ENCODE assay signal across 8 mouse cellular contexts in genomic region chrX:160993749-160994539, GRCm38 (mm10). TPM values are rescaled to one million over a fixed set of nuclear protein-coding genes. Genes with fewer than 3 reads are reported as not detected.
DNase-seq lines count a peak whose midpoint lies in the region; ATAC-seq lines count a peak whose summit lies in the region.

No protein-coding gene starts in this region.

- peak; percentile 0; the same call in 1 of the 2 replicates for ATAC-seq in cerebellum, adult (ENCODE audit: insufficient number of reproducible peaks, low FRiP score, low TSS enrichment)
- peak; percentile 69 for ATAC-seq in forebrain, embryonic 14.5 days
- ATAC-seq in megakaryocyte progenitor cell, adult 5-6 weeks (replicated peaks; ENCODE audit: poor library complexity): peak; percentile 15

- peak overlapping the region; percentile 55 for H3K4me2 ChIP-seq in forebrain, embryonic 14.5 days (ENCODE audit: low read length)

- H3K9ac ChIP-seq in forebrain, embryonic 14.5 days (ENCODE audit: low read length): peak overlapping the region; percentile 70

- peaks cover 2% of the 10 kb centered on the region; the same call in 1 of the 2 replicates for H3K4me1 ChIP-seq in forebrain, embryonic 14.5 days (ENCODE audit: control insufficient read depth, insufficient read depth, low read length)

- DNase-seq in cerebellum, adult 11 months: no peak
- DNase-seq in right cerebral cortex, postnatal 14 days: peak; percentile 16
- no peak for DNase-seq in right cerebral cortex, postnatal 25 days
- DNase-seq in forebrain, embryonic 14.5 days (ENCODE audit: low spot score): peak; percentile 8
- DNase-seq in kidney, postnatal 25 days: peak; percentile 8 to 43
- DNase-seq in thymus, postnatal 4 days: peak; percentile 54

- no peaks in the 10 kb centered on the region for H3K9me3 ChIP-seq in forebrain, embryonic 14.5 days (replicated peaks; ENCODE audit: control insufficient read depth, low read length)

- peak overlapping the region; percentile 56 for H3K4me3 ChIP-seq in forebrain, embryonic 14.5 days (ENCODE audit: low read depth, low read length)

- no peaks in the 10 kb centered on the region for H3K36me3 ChIP-seq in forebrain, embryonic 14.5 days (ENCODE audit: control insufficient read depth, insufficient read depth, low read length)

- WGBS in forebrain, embryonic 14.5 days: 38% methylated on average over 36 of the region's 39 CpGs

- peak overlapping the region; percentile 84 for H3K27ac ChIP-seq in forebrain, embryonic 14.5 days (ENCODE audit: low read depth, low read length)

- no peaks in the 10 kb centered on the region for H3K27me3 ChIP-seq in forebrain, embryonic 14.5 days (replicated peaks; ENCODE audit: control insufficient read depth, insufficient read depth, low read length)

RNA-seq across cellular contexts. Expression of gene Cdkl5, which starts 0.6 kb away (rescaled TPM):
- polyA plus RNA-seq in forebrain, embryonic 14.5 days (2014; fragmentation: Nextera tagmentation; extraction: Ambion mirVana): 5.5 and 8.9 TPM in 2 replicates
- total RNA-seq in megakaryocyte progenitor cell, adult 5-6 weeks (2015): 1.9 and 2.0 TPM in 2 replicates
- 0.83 and 1.8 TPM in 2 replicates for total RNA-seq in megakaryocyte progenitor cell, adult 5-6 weeks (2017)

Comparison
In these comparisons a context has a peak if more than half of its experiments do, and no peak if none do; other contexts are left out.
1. DNase-seq: peak in right cerebral cortex, postnatal 14 days (single experiment), forebrain, embryonic 14.5 days (single experiment), kidney, postnatal 25 days (2 of 2) and thymus, postnatal 4 days (single experiment); none in cerebellum, adult 11 months (single experiment) and right cerebral cortex, postnatal 25 days (single experiment).
2. ATAC-seq: peak in every context shown above with its lines; median percentile 69 in forebrain, embryonic 14.5 days; 15 in megakaryocyte progenitor cell, adult 5-6 weeks; 0 in cerebellum, adult.